Mouse (Mus musculus): Measurements from ENCODE around the gene Pnpla7. TPM values are rescaled to one million over a fixed set of nuclear protein-coding genes. Genes with fewer than 3 reads are reported as not detected.
"Not testable (repeated sequence)": the region's sequence is repeated elsewhere in the genome, so short reads cannot be mapped to it uniquely, and the experiment has no call there.

Gene Pnpla7
- polyA plus RNA-seq, 1 experiment from 2014 or later, result 5.4 TPM

- 83% methylated on average over 4 of the region's 4 CpGs for WGBS
- Histone ChIP-seq H3K4me2 (ENCODE audit: low read depth, severe bottlenecking) (no peak overlapping the region), H3K36me3 (ENCODE audit: control insufficient read depth, insufficient read depth, low read length) (no peaks in the 10 kb centered on the region), H3K27me3 (ENCODE audit: control insufficient read depth, insufficient read depth, low read length) (no peaks in the 10 kb centered on the region), H3K9me3 (ENCODE audit: control insufficient read depth, low read length) (no peaks in the 10 kb centered on the region), H3K4me1 (ENCODE audit: control insufficient read depth, insufficient read depth, low read length) (no peaks in the 10 kb centered on the region), H3K9ac (ENCODE audit: low read length) (no peak overlapping the region), H3K27ac (replicated peaks; ENCODE audit: low read depth, low read length) (no peak overlapping the region), H3K4me3 (ENCODE audit: low read depth, low read length) (no peak overlapping the region)
- DNase-seq (ENCODE audit: low spot score) (no peak), ATAC-seq (ENCODE audit: insufficient number of reproducible peaks, low FRiP score, low TSS enrichment, low read depth) (no peak)
Observed at GRCm38 (mm10) chr2:24942092-24942491, 33.7 kb upstream of the Pnpla7 start.

GRCm38 (mm10) chr2:24944304-24944703 lies 31.5 kb upstream of the Pnpla7 start:
- H3K4me2 ChIP-seq (ENCODE audit: low read depth, severe bottlenecking); H3K27me3 ChIP-seq (ENCODE audit: control insufficient read depth, insufficient read depth, low read length); H3K36me3 ChIP-seq (ENCODE audit: control insufficient read depth, insufficient read depth, low read length); H3K9me3 ChIP-seq (ENCODE audit: control insufficient read depth, low read length); H3K4me3 ChIP-seq (ENCODE audit: low read depth, low read length); ATAC-seq (ENCODE audit: insufficient number of reproducible peaks, low FRiP score, low TSS enrichment, low read depth); H3K9ac ChIP-seq (ENCODE audit: low read length); DNase-seq (ENCODE audit: low spot score); H3K4me1 ChIP-seq (ENCODE audit: control insufficient read depth, insufficient read depth, low read length); H3K27ac ChIP-seq (replicated peaks; ENCODE audit: low read depth, low read length): not testable (repeated sequence)
- 48% methylated on average over 2 of the region's 2 CpGs for WGBS

- H3K27ac ChIP-seq (replicated peaks; ENCODE audit: low read depth, low read length), result peak within 1 kb of the TSS; percentile 47; the same call in 1 of the 2 replicates
- DNase-seq (ENCODE audit: low spot score), result peak; percentile 97
- H3K9me3 ChIP-seq (ENCODE audit: control insufficient read depth, low read length), result no peaks in the 10 kb centered on the region
- ATAC-seq (ENCODE audit: insufficient number of reproducible peaks, low FRiP score, low TSS enrichment, low read depth), result peak; percentile 97
- no peaks in the 10 kb centered on the region for H3K4me1 ChIP-seq (ENCODE audit: control insufficient read depth, insufficient read depth, low read length)
- H3K4me3 ChIP-seq (ENCODE audit: low read depth, low read length), result peak within 1 kb of the TSS; percentile 97
- under 1% methylated on average over 92 of the region's 108 CpGs for WGBS
- peak within 1 kb of the TSS; percentile 87 for H3K9ac ChIP-seq (ENCODE audit: low read length)
- peak within 1 kb of the TSS; percentile 78 for H3K4me2 ChIP-seq (ENCODE audit: low read depth, severe bottlenecking)
- peaks cover 13% of the 10 kb centered on the region for H3K36me3 ChIP-seq (ENCODE audit: control insufficient read depth, insufficient read depth, low read length)
- no peaks in the 10 kb centered on the region for H3K27me3 ChIP-seq (ENCODE audit: control insufficient read depth, insufficient read depth, low read length)
Observed at GRCm38 (mm10) chr2:24949421-24950188, 26.2 kb upstream of the Pnpla7 start, which contains the start of gene Zmynd19. Zmynd19 (plus strand) TSS chr2:24949792.

- no peak for ATAC-seq (ENCODE audit: insufficient number of reproducible peaks, low FRiP score, low TSS enrichment, low read depth)
- Histone ChIP-seq H3K27me3 (ENCODE audit: control insufficient read depth, insufficient read depth, low read length) (no peaks in the 10 kb centered on the region), H3K9me3 (ENCODE audit: control insufficient read depth, low read length) (no peaks in the 10 kb centered on the region), H3K4me3 (ENCODE audit: low read depth, low read length) (peak overlapping the region; percentile 97), H3K36me3 (ENCODE audit: control insufficient read depth, insufficient read depth, low read length) (peaks cover 17% of the 10 kb centered on the region), H3K4me1 (ENCODE audit: control insufficient read depth, insufficient read depth, low read length) (no peaks in the 10 kb centered on the region), H3K9ac (ENCODE audit: low read length) (peak overlapping the region; percentile 87), H3K27ac (replicated peaks; ENCODE audit: low read depth, low read length) (no peak overlapping the region; the same call in 1 of the 2 replicates), H3K4me2 (ENCODE audit: low read depth, severe bottlenecking) (peak overlapping the region; percentile 78)
- 0% methylated on average over 31 of the region's 31 CpGs for WGBS
- peak; percentile 29 for DNase-seq (ENCODE audit: low spot score)
Observed at GRCm38 (mm10) chr2:24950189-24950535, 25.7 kb upstream of the Pnpla7 start.

- no peak for ATAC-seq (ENCODE audit: insufficient number of reproducible peaks, low FRiP score, low TSS enrichment, low read depth)
- H3K4me1 ChIP-seq (ENCODE audit: control insufficient read depth, insufficient read depth, low read length), result no peaks in the 10 kb centered on the region
- WGBS, result 93% methylated on average over 4 of the region's 4 CpGs
Observed at GRCm38 (mm10) chr2:24952537-24953055, 23.2 kb upstream of the Pnpla7 start.

DNA sequence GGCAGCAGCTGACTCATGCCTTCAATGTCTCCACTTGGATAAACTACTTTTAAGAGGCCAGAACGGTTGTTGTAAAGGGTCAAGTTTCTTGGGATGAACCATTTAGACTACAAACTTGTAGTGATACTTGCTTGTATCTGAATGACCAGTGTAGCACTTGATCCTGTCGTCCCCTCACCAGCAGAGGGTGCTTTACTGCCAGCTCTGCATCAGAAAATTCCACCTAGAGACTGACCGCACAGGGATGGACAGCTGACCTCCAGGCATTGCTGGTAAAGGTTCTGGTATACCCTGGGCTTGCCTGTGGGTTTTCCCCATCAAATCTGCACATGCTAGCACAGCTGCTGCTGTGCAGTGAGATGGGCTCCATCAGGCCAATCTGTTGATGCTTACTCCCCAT lies 14.9 kb upstream of the Pnpla7 start:
- Histone ChIP-seq H3K4me3 (ENCODE audit: low read depth, low read length) (no peak overlapping the region), H3K27ac (replicated peaks; ENCODE audit: low read depth, low read length) (no peak overlapping the region), H3K4me1 (ENCODE audit: control insufficient read depth, insufficient read depth, low read length) (no peaks in the 10 kb centered on the region), H3K4me2 (ENCODE audit: low read depth, severe bottlenecking) (no peak overlapping the region), H3K9me3 (ENCODE audit: control insufficient read depth, low read length) (no peaks in the 10 kb centered on the region), H3K9ac (ENCODE audit: low read length) (no peak overlapping the region), H3K27me3 (ENCODE audit: control insufficient read depth, insufficient read depth, low read length) (no peaks in the 10 kb centered on the region), H3K36me3 (ENCODE audit: control insufficient read depth, insufficient read depth, low read length) (peaks cover 5% of the 10 kb centered on the region; the same call in 1 of the 2 replicates)
- WGBS, result 36% methylated on average over 3 of the region's 3 CpGs
- peak; percentile 38 for DNase-seq (ENCODE audit: low spot score)
- no peak for ATAC-seq (ENCODE audit: insufficient number of reproducible peaks, low FRiP score, low TSS enrichment, low read depth)

More at GRCm38 (mm10) chr2:24952537-24953055, 23.2 kb upstream of the Pnpla7 start:
- Histone ChIP-seq H3K9ac (ENCODE audit: low read length) (no peak overlapping the region), H3K4me3 (ENCODE audit: low read depth, low read length) (no peak overlapping the region), H3K9me3 (ENCODE audit: control insufficient read depth, low read length) (no peaks in the 10 kb centered on the region), H3K4me2 (ENCODE audit: low read depth, severe bottlenecking) (no peak overlapping the region), H3K27ac (replicated peaks; ENCODE audit: low read depth, low read length) (no peak overlapping the region), H3K27me3 (ENCODE audit: control insufficient read depth, insufficient read depth, low read length) (no peaks in the 10 kb centered on the region), H3K36me3 (ENCODE audit: control insufficient read depth, insufficient read depth, low read length) (peaks cover 20% of the 10 kb centered on the region)
- no peak for DNase-seq (ENCODE audit: low spot score)

- H3K27ac ChIP-seq (replicated peaks; ENCODE audit: low read depth, low read length), result 0 out of 2 replicates have a peak within 1 kb of the TSS, but pooled peaks have one; percentile 30
- H3K9me3 ChIP-seq (ENCODE audit: control insufficient read depth, low read length), result no peaks in the 10 kb centered on the region
- peak; percentile 88 for ATAC-seq (ENCODE audit: insufficient number of reproducible peaks, low FRiP score, low TSS enrichment, low read depth)
- peaks cover 8% of the 10 kb centered on the region; the same call in 1 of the 2 replicates for H3K36me3 ChIP-seq (ENCODE audit: control insufficient read depth, insufficient read depth, low read length)
- peak within 1 kb of the TSS; percentile 77 for H3K4me3 ChIP-seq (ENCODE audit: low read depth, low read length)
- 1% methylated on average over 28 of the region's 28 CpGs for WGBS
- H3K4me1 ChIP-seq (ENCODE audit: control insufficient read depth, insufficient read depth, low read length), result no peaks in the 10 kb centered on the region
- peak within 1 kb of the TSS; percentile 91 for H3K9ac ChIP-seq (ENCODE audit: low read length)
- DNase-seq (ENCODE audit: low spot score), result peak; percentile 93
- H3K4me2 ChIP-seq (ENCODE audit: low read depth, severe bottlenecking), result peak within 1 kb of the TSS; percentile 72
- no peaks in the 10 kb centered on the region for H3K27me3 ChIP-seq (ENCODE audit: control insufficient read depth, insufficient read depth, low read length)
Observed at GRCm38 (mm10) chr2:24962304-24963000, 13.4 kb upstream of the Pnpla7 start, which contains the start of gene Dph7. Dph7 (plus strand) TSS chr2:24962400.

- WGBS, result 85% methylated on average over 4 of the region's 4 CpGs
- Histone ChIP-seq H3K36me3 (ENCODE audit: control insufficient read depth, insufficient read depth, low read length) (peaks cover 16% of the 10 kb centered on the region), H3K4me2 (ENCODE audit: low read depth, severe bottlenecking) (no peak overlapping the region), H3K27ac (replicated peaks; ENCODE audit: low read depth, low read length) (no peak overlapping the region), H3K9ac (ENCODE audit: low read length) (no peak overlapping the region), H3K9me3 (ENCODE audit: control insufficient read depth, low read length) (no peaks in the 10 kb centered on the region), H3K27me3 (ENCODE audit: control insufficient read depth, insufficient read depth, low read length) (no peaks in the 10 kb centered on the region), H3K4me3 (ENCODE audit: low read depth, low read length) (no peak overlapping the region), H3K4me1 (ENCODE audit: control insufficient read depth, insufficient read depth, low read length) (no peaks in the 10 kb centered on the region)
- DNase-seq (ENCODE audit: low spot score), result no peak
- ATAC-seq (ENCODE audit: insufficient number of reproducible peaks, low FRiP score, low TSS enrichment, low read depth), result no peak
Observed at GRCm38 (mm10) chr2:24970386-24970785, 5.4 kb upstream of the Pnpla7 start.
